Mouse (Mus musculus) liver, embryonic 16.5 days (tissue): ENCODE results near the gene Npcd. TPM values are rescaled to one million over a fixed set of nuclear protein-coding genes. Genes with fewer than 3 reads are reported as not detected.
A peak's percentile ranks its signal among the peaks of the same experiment; 100 is the strongest.

Source experiments
- ATAC-seq: fragments of 200-750 bp; cut with Nextera tagmentation; 2 replicates; pipeline ENCODE4 v1.8.0; 2017; ENCODE audit warnings: low read depth, mild to moderate bottlenecking, moderate number of reproducible peaks, moderate library complexity
- H3K27ac ChIP-seq: fragments of 300-500 bp; sonication (generic); 2 replicates; pipeline ENCODE4 v1.5.1; 2014; ENCODE audit warnings: mild to moderate bottlenecking, low read length
- H3K27me3 ChIP-seq: fragments of 300-500 bp; sonication (generic); 2 replicates; pipeline ENCODE4 v1.6.1; 2014; ENCODE audit warnings: low read depth, low read length, mixed read lengths; ENCODE audit not compliant: control insufficient read depth, insufficient read depth
- H3K36me3 ChIP-seq: fragments of 300-500 bp; sonication (generic); 2 replicates; pipeline ENCODE4 v1.6.1; 2014; ENCODE audit warnings: mild to moderate bottlenecking; ENCODE audit not compliant: control insufficient read depth, insufficient read depth
- H3K4me1 ChIP-seq: fragments of 300-500 bp; sonication (generic); 2 replicates; pipeline ENCODE4 v1.6.1; 2014; ENCODE audit warnings: low read depth, low read length, mixed read lengths; ENCODE audit not compliant: control insufficient read depth
- H3K4me2 ChIP-seq: fragments of 300-500 bp; sonication (generic); 2 replicates; pipeline ENCODE4 v1.6.1; 2014; ENCODE audit warnings: low read depth, low read length, mixed read lengths
- H3K4me3 ChIP-seq: fragments of 300-500 bp; sonication (generic); 2 replicates; pipeline ENCODE4 v1.5.1; 2014; ENCODE audit warnings: low read depth, mild to moderate bottlenecking, low read length
- H3K9ac ChIP-seq: fragments of 300-500 bp; sonication (generic); 2 replicates; pipeline ENCODE4 v1.6.1; 2014; ENCODE audit warnings: low read depth, low read length
- H3K9me3 ChIP-seq: fragments of 300-500 bp; sonication (generic); replicated peaks from 2 replicates; pipeline ENCODE4 v1.6.1; 2016; ENCODE audit warnings: low read length; ENCODE audit not compliant: control insufficient read depth
- WGBS: fragments of 180-500 bp; shearing (Covaris S2); extraction: QIAGEN DNeasy Blood & Tissue Kit; methylation state at CpG from one replicate; pipeline ENCODE4 v1.1.7; 2014; ENCODE audit not compliant: insufficient replicate concordance; 5-methylcytosine and 5-hydroxymethylcytosine counted together
- polyA plus RNA-seq: library from polyadenylated mRNA; unstranded; fragments of >200 nt; fragmentation: Nextera tagmentation; extraction: Ambion mirVana; gene quantifications from 2 replicates; pipeline ENCODE4 v1.2.1, GENCODE M21; 2015

Npcd gene
- polyA plus RNA-seq, 1 experiment from 2014 or later = not detected

- Histone ChIP-seq H3K4me1 (peaks cover 7% of the 10 kb centered on the region), H3K36me3 (no peaks in the 10 kb centered on the region), H3K4me3 (no peak overlapping the region), H3K27me3 (no peaks in the 10 kb centered on the region), H3K9me3 (no peaks in the 10 kb centered on the region), H3K9ac (no peak overlapping the region), H3K4me2 (peak overlapping the region; percentile 80; the same call in 1 of the 2 replicates), H3K27ac (no peak overlapping the region)
- WGBS = 59% methylated on average over 9 of the region's 9 CpGs
- ATAC-seq = no peak
These were observed 834 bp upstream of the Npcd start for GRCm38 (mm10) chr15:79834881-79835260.

- Histone ChIP-seq H3K9ac (peak overlapping the region; percentile 64), H3K4me2 (peak overlapping the region; percentile 80), H3K9me3 (no peaks in the 10 kb centered on the region), H3K27ac (no peak overlapping the region), H3K27me3 (no peaks in the 10 kb centered on the region), H3K36me3 (no peaks in the 10 kb centered on the region; the same call in 1 of the 2 replicates), H3K4me1 (peaks cover 7% of the 10 kb centered on the region), H3K4me3 (peak overlapping the region; percentile 71)
- ATAC-seq = 0 out of 2 replicates have a peak, but pooled peaks have one; percentile 20
- under 1% methylated on average over 41 of the region's 41 CpGs for WGBS
These were observed 586 bp downstream of the Npcd start for GRCm38 (mm10) chr15:79833251-79834050.

DNA sequence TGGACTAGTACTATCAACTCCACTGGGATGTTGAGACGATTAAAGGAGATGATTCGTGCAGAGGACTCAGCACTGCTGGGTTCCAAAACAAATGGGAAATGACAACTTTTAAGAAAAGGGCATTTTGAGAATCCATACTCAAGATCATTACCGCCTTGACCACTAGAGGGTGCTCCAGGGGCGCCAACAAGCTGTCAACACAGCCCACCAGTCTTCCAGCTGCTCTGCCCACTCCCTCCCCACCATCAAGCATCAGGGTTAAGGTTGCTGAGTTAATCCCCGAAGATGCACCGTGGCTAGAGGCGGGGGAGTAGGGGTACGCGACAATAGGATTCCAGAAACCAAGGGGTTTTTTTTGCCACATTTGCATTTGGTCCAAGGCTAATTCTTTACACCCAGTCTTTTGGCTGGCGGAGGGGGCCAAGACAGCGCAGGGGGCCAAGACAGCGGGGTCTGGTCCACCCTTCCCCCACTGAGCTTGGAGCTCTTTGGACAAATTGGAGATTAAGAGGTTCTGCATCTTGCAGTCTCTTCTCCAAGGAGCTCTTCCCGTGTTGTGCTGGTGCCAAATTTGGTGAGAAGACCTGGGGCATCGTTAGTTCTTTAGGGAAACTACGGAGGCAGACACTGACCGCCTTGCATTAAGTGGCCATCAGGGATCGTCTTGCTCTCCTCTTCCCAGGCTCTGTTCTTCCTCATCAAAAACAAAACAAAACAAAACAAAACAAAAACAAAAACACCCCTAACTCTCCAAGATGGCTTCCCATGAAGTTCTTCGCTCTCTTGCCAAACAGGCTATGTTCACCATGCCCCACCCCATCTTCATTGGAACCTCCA lies 1.8 kb downstream of the Npcd start:
- 42% methylated on average over 18 of the region's 18 CpGs for WGBS
- H3K9ac ChIP-seq = no peak overlapping the region
- ATAC-seq = no peak

GRCm38 (mm10) chr15:79830388-79830787 lies 3.6 kb downstream of the Npcd start:
- no peak for ATAC-seq
- H3K27ac ChIP-seq = no peak overlapping the region
- no peak overlapping the region for H3K9ac ChIP-seq
- H3K4me2 ChIP-seq = no peak overlapping the region
- no peaks in the 10 kb centered on the region for H3K9me3 ChIP-seq
- H3K4me3 ChIP-seq = no peak overlapping the region
- peaks cover 7% of the 10 kb centered on the region for H3K4me1 ChIP-seq
- H3K36me3 ChIP-seq = peaks cover 2% of the 10 kb centered on the region; the same call in 1 of the 2 replicates
- WGBS = 18% methylated on average over 4 of the region's 4 CpGs
- no peaks in the 10 kb centered on the region for H3K27me3 ChIP-seq

More for the DNA sequence above, 1.8 kb downstream of the Npcd start:
- Histone ChIP-seq H3K36me3 (peaks cover 2% of the 10 kb centered on the region; the same call in 1 of the 2 replicates), H3K9me3 (no peaks in the 10 kb centered on the region), H3K4me1 (peaks cover 7% of the 10 kb centered on the region), H3K27ac (no peak overlapping the region), H3K4me3 (peak overlapping the region; percentile 71), H3K4me2 (peak overlapping the region; percentile 80), H3K27me3 (no peaks in the 10 kb centered on the region)

DNA sequence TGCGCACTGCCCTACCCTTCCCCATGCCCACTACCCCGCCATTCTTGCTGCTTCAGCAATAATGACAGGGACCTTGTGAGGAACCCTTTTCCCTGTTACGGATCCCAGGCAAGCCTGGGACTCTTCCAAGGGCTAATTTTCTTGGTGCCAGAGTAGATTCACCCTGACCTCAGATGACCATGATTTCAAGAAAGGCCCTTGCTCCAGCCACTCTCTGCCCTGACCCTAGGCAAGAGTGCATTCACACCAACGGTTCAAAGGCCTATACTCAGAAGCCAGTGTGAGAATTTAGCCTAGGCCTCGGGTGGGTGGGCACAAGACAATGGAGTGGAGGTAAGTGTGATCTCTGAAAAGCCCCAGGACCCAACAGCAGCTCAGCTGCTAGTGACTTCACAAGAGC lies 4.6 kb downstream of the Npcd start:
- H3K9me3 ChIP-seq = no peaks in the 10 kb centered on the region
- H3K4me2 ChIP-seq = no peak overlapping the region
- no peak overlapping the region for H3K9ac ChIP-seq
- 74% methylated on average over 5 of the region's 5 CpGs for WGBS
- ATAC-seq = no peak
- peaks cover 2% of the 10 kb centered on the region; the same call in 1 of the 2 replicates for H3K36me3 ChIP-seq
- H3K27me3 ChIP-seq = no peaks in the 10 kb centered on the region
- no peak overlapping the region for H3K4me3 ChIP-seq
- H3K27ac ChIP-seq = no peak overlapping the region
- H3K4me1 ChIP-seq = peaks cover 7% of the 10 kb centered on the region

DNA sequence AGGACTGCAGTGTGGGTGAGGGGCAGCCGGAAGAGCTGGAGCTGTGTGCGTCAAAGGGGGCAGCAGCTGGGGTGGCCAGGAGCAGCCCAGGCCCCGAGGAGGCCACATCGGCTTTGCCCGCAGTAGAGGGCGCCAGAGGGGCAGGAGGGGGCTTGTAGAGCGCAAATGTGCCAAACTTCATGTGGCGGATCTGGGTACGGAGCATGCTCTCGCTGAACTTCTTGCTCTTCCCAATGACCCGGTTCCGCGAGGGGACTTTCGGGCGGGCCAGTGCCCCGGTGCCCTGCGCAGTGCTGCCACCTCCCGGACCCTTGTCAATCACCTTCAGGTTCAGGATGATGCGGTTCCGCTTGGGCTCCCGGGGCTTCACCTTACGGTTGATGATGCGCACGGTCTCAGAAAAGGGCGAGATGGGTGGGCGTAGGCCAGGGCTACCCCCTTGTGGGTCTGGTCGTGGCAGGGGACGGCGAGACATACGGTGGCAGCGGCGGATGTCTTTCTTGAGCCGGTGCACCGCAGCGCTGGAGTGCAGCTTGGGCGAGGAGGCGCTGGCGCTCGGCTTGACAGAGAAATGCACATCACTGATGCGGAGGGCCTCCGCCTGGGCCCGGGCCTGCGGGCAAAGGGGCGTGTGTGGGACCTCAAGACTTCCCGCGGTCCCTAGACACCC lies 5.5 kb downstream of the Npcd start:
- Histone ChIP-seq H3K27ac (no peak overlapping the region), H3K4me2 (no peak overlapping the region), H3K4me3 (no peak overlapping the region), H3K9me3 (no peaks in the 10 kb centered on the region), H3K4me1 (peaks cover 7% of the 10 kb centered on the region), H3K9ac (no peak overlapping the region), H3K27me3 (no peaks in the 10 kb centered on the region), H3K36me3 (peaks cover 2% of the 10 kb centered on the region; the same call in 1 of the 2 replicates)
- no peak for ATAC-seq
- 69% methylated on average over 46 of the region's 46 CpGs for WGBS

GRCm38 (mm10) chr15:79827778-79828210 lies 6.2 kb downstream of the Npcd start:
- no peaks in the 10 kb centered on the region for H3K9me3 ChIP-seq
- no peak overlapping the region for H3K4me2 ChIP-seq
- H3K4me3 ChIP-seq = no peak overlapping the region
- ATAC-seq = no peak
- H3K27ac ChIP-seq = no peak overlapping the region
- H3K4me1 ChIP-seq = peaks cover 1% of the 10 kb centered on the region
- peaks cover 2% of the 10 kb centered on the region; the same call in 1 of the 2 replicates for H3K36me3 ChIP-seq
- WGBS = 84% methylated on average over 11 of the region's 11 CpGs
- no peaks in the 10 kb centered on the region for H3K27me3 ChIP-seq
- no peak overlapping the region for H3K9ac ChIP-seq

DNA sequence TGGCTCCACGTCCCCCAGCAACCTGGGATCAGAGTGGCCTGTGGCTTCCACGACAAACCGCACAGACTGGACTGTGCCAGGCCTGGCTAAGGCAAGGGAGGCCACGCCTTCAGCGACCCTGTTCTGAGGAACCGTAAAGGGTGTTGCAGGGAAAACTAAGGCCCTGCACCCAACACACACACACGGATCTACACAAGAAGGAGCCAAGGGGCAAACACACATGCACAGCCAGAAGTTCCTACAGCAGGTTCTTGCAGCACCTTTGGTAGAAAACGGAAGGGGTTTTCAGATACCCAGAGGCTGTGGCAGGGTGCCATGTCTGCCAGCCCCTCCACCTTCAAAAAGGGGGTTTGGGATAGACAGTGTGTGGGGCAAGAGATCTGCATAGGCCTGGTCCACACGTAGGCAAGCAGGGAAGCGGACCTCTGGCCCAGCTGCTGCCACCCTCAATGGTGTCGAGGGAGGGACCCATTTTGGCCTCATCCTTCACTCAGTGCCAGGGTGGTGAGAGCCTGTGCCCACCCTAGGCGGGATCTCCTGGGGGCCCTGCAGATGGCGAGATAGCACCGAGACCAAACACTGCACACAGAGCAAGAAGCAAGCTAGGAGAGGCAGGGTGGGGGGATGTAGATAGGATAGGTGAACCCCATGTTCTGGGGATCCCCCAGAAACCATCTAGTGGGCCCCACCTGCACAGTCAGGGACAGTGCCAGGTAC lies 6.8 kb downstream of the Npcd start:
- Histone ChIP-seq H3K4me2 (no peak overlapping the region), H3K4me3 (no peak overlapping the region), H3K27ac (no peak overlapping the region), H3K4me1 (no peaks in the 10 kb centered on the region; the same call in 1 of the 2 replicates), H3K9ac (no peak overlapping the region), H3K9me3 (no peaks in the 10 kb centered on the region), H3K36me3 (peaks cover 2% of the 10 kb centered on the region; the same call in 1 of the 2 replicates), H3K27me3 (no peaks in the 10 kb centered on the region)
- 79% methylated on average over 14 of the region's 14 CpGs for whole genome bisulfite sequencing
- no peak for ATAC-seq
